Mouse (Mus musculus) common myeloid progenitor, adult 5-6 weeks (primary cell): ENCODE results near the gene Rprd1b. TPM values are rescaled to one million over a fixed set of nuclear protein-coding genes. Genes with fewer than 3 reads are reported as not detected.
A peak's percentile ranks its signal among the peaks of the same experiment; 100 is the strongest.
"Not testable (repeated sequence)": the region's sequence is repeated elsewhere in the genome, so short reads cannot be mapped to it uniquely, and the experiment has no call there.

ENCODE experiments used
- ATAC-seq: replicated peaks from 2 replicates; pipeline ENCODE4 v1.8.0; 2016; ENCODE audit warnings: low read depth, mild to moderate bottlenecking, moderate TSS enrichment, inconsistent platforms; ENCODE audit not compliant: poor library complexity, severe bottlenecking
- total RNA-seq: library from RNA; stranded (forward); fragments of 200-1000, 187-1606 nt; gene quantifications from 2 replicates; pipeline ENCODE4 v1.2.3, GENCODE M21; 2017

Gene Rprd1b
- total RNA-seq, 1 experiment from 2014 or later, result 35.6 TPM

- no peak for ATAC-seq
These were observed 11.4 kb downstream of the Rprd1b start for GRCm38 (mm10) chr2:158039662-158040061.

GRCm38 (mm10) chr2:158040396-158040795 is 12.1 kb downstream of the Rprd1b start:
- ATAC-seq, result no peak

- no peak for ATAC-seq
These were observed 15.2 kb downstream of the Rprd1b start for GRCm38 (mm10) chr2:158043504-158043903.

GRCm38 (mm10) chr2:158046186-158046585 is 17.9 kb downstream of the Rprd1b start:
- 0 out of 2 replicates have a peak, but pooled peaks have one; percentile 22 for ATAC-seq

GRCm38 (mm10) chr2:158047903-158048302 is 19.6 kb downstream of the Rprd1b start:
- peak; percentile 83 for ATAC-seq

GRCm38 (mm10) chr2:158048718-158049117 is 20.4 kb downstream of the Rprd1b start:
- ATAC-seq, result no peak

- ATAC-seq, result no peak
These were observed 21.8 kb downstream of the Rprd1b start for GRCm38 (mm10) chr2:158050116-158050515.

GRCm38 (mm10) chr2:158054596-158054995 is 26.3 kb downstream of the Rprd1b start:
- ATAC-seq, result no peak

GRCm38 (mm10) chr2:158055383-158055782 is 27.1 kb downstream of the Rprd1b start:
- ATAC-seq, result not testable (repeated sequence)

GRCm38 (mm10) chr2:158057030-158057429 is 28.7 kb downstream of the Rprd1b start:
- ATAC-seq, result no peak

- no peak for ATAC-seq
These were observed 30.2 kb downstream of the Rprd1b start for GRCm38 (mm10) chr2:158058534-158058933.

- peak; percentile 78 for ATAC-seq
These were observed 31.4 kb downstream of the Rprd1b start for GRCm38 (mm10) chr2:158059666-158060105.

GRCm38 (mm10) chr2:158063036-158063435 is 34.7 kb downstream of the Rprd1b start:
- ATAC-seq, result no peak

- peak; percentile 71 for ATAC-seq
These were observed 36.3 kb downstream of the Rprd1b start for GRCm38 (mm10) chr2:158064571-158065048.

GRCm38 (mm10) chr2:158065064-158065463 is 36.8 kb downstream of the Rprd1b start:
- ATAC-seq, result no peak

GRCm38 (mm10) chr2:158066456-158066855 is 38.2 kb downstream of the Rprd1b start:
- ATAC-seq, result no peak

- no peak for ATAC-seq
These were observed 39.0 kb downstream of the Rprd1b start for GRCm38 (mm10) chr2:158067260-158067824.

GRCm38 (mm10) chr2:158068444-158068971 is 40.2 kb downstream of the Rprd1b start:
- ATAC-seq, result no peak

- no peak for ATAC-seq
These were observed 42.8 kb downstream of the Rprd1b start for GRCm38 (mm10) chr2:158070885-158071632.

GRCm38 (mm10) chr2:158071633-158071995 is 43.3 kb downstream of the Rprd1b start:
- ATAC-seq, result no peak

GRCm38 (mm10) chr2:158074835-158075234 is 46.5 kb downstream of the Rprd1b start:
- ATAC-seq, result no peak
